Mouse (Mus musculus): ENCODE results near the gene Ano6. TPM values are rescaled to one million over a fixed set of nuclear protein-coding genes. Genes with fewer than 3 reads are reported as not detected.

Ano6 gene
- polyA plus RNA-seq, 1 experiment from 2014 or later: 30.0 TPM

GRCm38 (mm10) chr15:95793748-95794491, 3.3 kb downstream of the Ano6 start:
- H3K27ac ChIP-seq (replicated peaks): no peak overlapping the region
- H3K4me3 ChIP-seq: no peak overlapping the region
- H3K9me3 ChIP-seq (replicated peaks): no peaks in the 10 kb centered on the region
- no peak for DNase-seq (ENCODE audit: low spot score)
- 95% methylated on average over 9 of the region's 9 CpGs for WGBS
- peaks cover 37% of the 10 kb centered on the region for H3K4me1 ChIP-seq
- H3K36me3 ChIP-seq: peaks cover 25% of the 10 kb centered on the region
- H3K27me3 ChIP-seq (ENCODE audit: low read depth, poor library complexity, severe bottlenecking): peaks cover 10% of the 10 kb centered on the region

GRCm38 (mm10) chr15:95794611-95795565, 4.2 kb downstream of the Ano6 start:
- no peak for DNase-seq (ENCODE audit: low spot score)
- H3K4me1 ChIP-seq: peaks cover 29% of the 10 kb centered on the region
- 90% methylated on average over 10 of the region's 10 CpGs for WGBS
- no peaks in the 10 kb centered on the region for H3K27me3 ChIP-seq (ENCODE audit: low read depth, poor library complexity, severe bottlenecking)
- no peak overlapping the region for H3K4me3 ChIP-seq
- H3K9me3 ChIP-seq (replicated peaks): no peaks in the 10 kb centered on the region
- H3K27ac ChIP-seq (replicated peaks): no peak overlapping the region
- H3K36me3 ChIP-seq: peaks cover 30% of the 10 kb centered on the region

- Histone ChIP-seq H3K36me3 (peaks cover 36% of the 10 kb centered on the region), H3K27me3 (ENCODE audit: low read depth, poor library complexity, severe bottlenecking) (no peaks in the 10 kb centered on the region), H3K9me3 (replicated peaks) (no peaks in the 10 kb centered on the region), H3K4me3 (no peak overlapping the region), H3K4me1 (peaks cover 22% of the 10 kb centered on the region), H3K27ac (replicated peaks) (no peak overlapping the region)
- no peak for DNase-seq (ENCODE audit: low spot score)
- WGBS: 94% methylated on average over 5 of the region's 5 CpGs
Observed at GRCm38 (mm10) chr15:95796062-95796461, 5.4 kb downstream of the Ano6 start.

DNA sequence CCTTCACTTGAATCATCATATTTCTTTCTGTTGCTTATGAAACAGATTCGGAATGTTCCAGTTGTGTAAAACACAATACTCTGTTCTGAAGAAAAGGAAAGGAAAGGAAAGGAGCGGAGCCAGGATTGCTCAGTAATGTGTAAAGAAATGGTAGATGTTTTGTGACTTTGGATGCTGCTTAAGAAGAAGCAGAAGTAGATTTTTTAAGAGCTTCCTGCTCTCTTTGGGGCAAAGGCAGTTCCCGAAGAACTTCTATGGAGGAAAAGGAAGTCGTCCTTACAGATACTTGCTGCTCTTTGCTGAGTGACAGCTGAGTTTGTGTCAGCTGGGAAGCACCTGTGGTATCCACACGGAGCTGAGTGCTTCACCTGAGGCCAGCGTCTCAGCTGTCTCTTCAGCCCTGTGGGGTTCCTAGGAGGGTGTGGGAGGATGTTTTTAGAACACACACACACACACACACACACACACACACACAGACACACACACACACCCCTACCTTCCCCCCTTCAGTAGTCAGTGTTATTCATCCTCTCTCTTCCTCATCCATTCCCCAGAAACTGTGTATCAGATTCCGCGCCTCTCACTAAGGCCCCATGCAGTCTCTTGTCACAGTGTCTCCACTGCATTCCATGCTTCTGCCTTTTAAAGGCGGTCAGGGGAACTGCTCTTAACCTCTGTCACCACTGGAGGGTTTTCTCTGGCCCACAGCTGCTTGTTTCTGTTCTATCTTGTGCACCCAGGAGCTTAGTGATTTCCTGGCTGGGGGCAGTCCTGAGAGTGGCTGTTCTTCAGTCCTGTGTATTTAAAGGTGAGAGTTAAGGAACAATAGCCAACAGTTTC, 6.7 kb downstream of the Ano6 start:
- no peak for DNase-seq (ENCODE audit: low spot score)
- 72% methylated on average over 9 of the region's 9 CpGs for WGBS
- H3K4me1 ChIP-seq: peaks cover 23% of the 10 kb centered on the region
- H3K27ac ChIP-seq (replicated peaks): no peak overlapping the region
- H3K4me3 ChIP-seq: no peak overlapping the region
- H3K36me3 ChIP-seq: peaks cover 41% of the 10 kb centered on the region
- H3K27me3 ChIP-seq (ENCODE audit: low read depth, poor library complexity, severe bottlenecking): no peaks in the 10 kb centered on the region
- no peaks in the 10 kb centered on the region for H3K9me3 ChIP-seq (replicated peaks)

DNA sequence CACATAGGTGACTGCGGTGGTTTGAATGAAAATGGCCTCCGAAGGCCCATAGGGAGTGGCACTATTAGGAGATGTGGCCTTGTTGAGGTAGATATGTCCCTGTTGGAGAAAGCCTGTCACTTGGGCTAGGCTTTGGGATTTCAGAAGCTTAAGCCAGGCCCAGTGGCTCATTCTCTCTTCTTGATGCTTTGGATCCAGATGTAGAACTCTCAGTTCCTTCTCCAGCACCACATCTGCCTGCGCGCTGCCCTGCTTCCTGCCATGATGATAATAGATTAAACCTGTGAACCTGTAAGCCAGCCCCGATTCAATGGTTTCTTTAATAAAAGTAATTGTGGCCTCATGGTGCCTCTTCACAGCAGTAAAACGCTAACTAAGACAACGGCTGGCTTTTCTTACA, 7.6 kb downstream of the Ano6 start:
- DNase-seq (ENCODE audit: low spot score): no peak
- Histone ChIP-seq H3K4me3 (no peak overlapping the region), H3K36me3 (peaks cover 41% of the 10 kb centered on the region), H3K27ac (replicated peaks) (no peak overlapping the region), H3K27me3 (ENCODE audit: low read depth, poor library complexity, severe bottlenecking) (no peaks in the 10 kb centered on the region), H3K9me3 (replicated peaks) (no peaks in the 10 kb centered on the region), H3K4me1 (peaks cover 28% of the 10 kb centered on the region)
- 97% methylated on average over 7 of the region's 7 CpGs for WGBS

- Histone ChIP-seq H3K27me3 (ENCODE audit: low read depth, poor library complexity, severe bottlenecking) (no peaks in the 10 kb centered on the region), H3K4me1 (peaks cover 34% of the 10 kb centered on the region), H3K9me3 (replicated peaks) (no peaks in the 10 kb centered on the region), H3K27ac (replicated peaks) (no peak overlapping the region), H3K36me3 (peaks cover 31% of the 10 kb centered on the region), H3K4me3 (no peak overlapping the region)
- WGBS: 94% methylated on average over 5 of the region's 5 CpGs
- DNase-seq (ENCODE audit: low spot score): no peak
Observed at GRCm38 (mm10) chr15:95799632-95800031, 9.0 kb downstream of the Ano6 start.

GRCm38 (mm10) chr15:95800051-95800450, 9.4 kb downstream of the Ano6 start:
- Histone ChIP-seq H3K36me3 (peaks cover 28% of the 10 kb centered on the region), H3K9me3 (replicated peaks) (no peaks in the 10 kb centered on the region), H3K27ac (replicated peaks) (no peak overlapping the region), H3K27me3 (ENCODE audit: low read depth, poor library complexity, severe bottlenecking) (no peaks in the 10 kb centered on the region), H3K4me1 (peaks cover 38% of the 10 kb centered on the region), H3K4me3 (no peak overlapping the region)
- no peak for DNase-seq (ENCODE audit: low spot score)

- no peaks in the 10 kb centered on the region for H3K9me3 ChIP-seq (replicated peaks)
- peaks cover 25% of the 10 kb centered on the region for H3K36me3 ChIP-seq
- peaks cover 42% of the 10 kb centered on the region for H3K4me1 ChIP-seq
- 0 out of 2 replicates have a peak overlapping the region, but pooled peaks have one; percentile 23 for H3K27ac ChIP-seq (replicated peaks)
- DNase-seq (ENCODE audit: low spot score): no peak
- H3K4me3 ChIP-seq: no peak overlapping the region
- WGBS: 82% methylated on average over 21 of the region's 21 CpGs
- H3K27me3 ChIP-seq (ENCODE audit: low read depth, poor library complexity, severe bottlenecking): no peaks in the 10 kb centered on the region
Observed at GRCm38 (mm10) chr15:95801261-95801979, 10.8 kb downstream of the Ano6 start.

GRCm38 (mm10) chr15:95802140-95802539, 11.5 kb downstream of the Ano6 start:
- no peak overlapping the region for H3K27ac ChIP-seq (replicated peaks)
- no peaks in the 10 kb centered on the region for H3K9me3 ChIP-seq (replicated peaks)
- peaks cover 42% of the 10 kb centered on the region for H3K4me1 ChIP-seq
- no peak overlapping the region for H3K4me3 ChIP-seq
- 93% methylated on average over 6 of the region's 6 CpGs for WGBS
- peaks cover 25% of the 10 kb centered on the region for H3K36me3 ChIP-seq
- no peaks in the 10 kb centered on the region for H3K27me3 ChIP-seq (ENCODE audit: low read depth, poor library complexity, severe bottlenecking)
- no peak for DNase-seq (ENCODE audit: low spot score)

DNA sequence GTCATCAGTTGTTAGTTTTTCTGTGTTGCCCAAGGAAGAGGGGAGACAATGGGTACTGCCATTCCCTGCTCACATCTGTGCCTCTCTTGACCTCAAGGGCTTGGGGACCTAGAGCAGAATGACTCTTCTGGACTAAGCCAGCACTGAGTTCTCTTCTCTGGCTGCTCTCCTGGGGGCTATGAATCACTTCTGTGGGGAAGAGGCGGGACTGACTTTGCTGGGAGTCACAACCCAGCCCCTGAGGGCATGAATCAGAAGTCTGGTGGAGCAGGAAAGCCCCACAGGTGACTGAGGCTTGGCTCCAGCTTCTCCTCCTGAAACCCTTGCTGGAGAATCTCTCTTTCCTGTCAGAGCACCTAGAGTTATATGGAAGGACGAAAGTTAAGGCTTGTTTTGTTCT, 12.1 kb downstream of the Ano6 start:
- Histone ChIP-seq H3K9me3 (replicated peaks) (no peaks in the 10 kb centered on the region), H3K36me3 (peaks cover 25% of the 10 kb centered on the region), H3K27ac (replicated peaks) (0 out of 2 replicates have a peak overlapping the region, but pooled peaks have one; percentile 28), H3K4me1 (peaks cover 37% of the 10 kb centered on the region), H3K4me3 (no peak overlapping the region), H3K27me3 (ENCODE audit: low read depth, poor library complexity, severe bottlenecking) (no peaks in the 10 kb centered on the region)
- no peak for DNase-seq (ENCODE audit: low spot score)
- 78% methylated on average over 2 of the region's 2 CpGs for WGBS

DNA sequence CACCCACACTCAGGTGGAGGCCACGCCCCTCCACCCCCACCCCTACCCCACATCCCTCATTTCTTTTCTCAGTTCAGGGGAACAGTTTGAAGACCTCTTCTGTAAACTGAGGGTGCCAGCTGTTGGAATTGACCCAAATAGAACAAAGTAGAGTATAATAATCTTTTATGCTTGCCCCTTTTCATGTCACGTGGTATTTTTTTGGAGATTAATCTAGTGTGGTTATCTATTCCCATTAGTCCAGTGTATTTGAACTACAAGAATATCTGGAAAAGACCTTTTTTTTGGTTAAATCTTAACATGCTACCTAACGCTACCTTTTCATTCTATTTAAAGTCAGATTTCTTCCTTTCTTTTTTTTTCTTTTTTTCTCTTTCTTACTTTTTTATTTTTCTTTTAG, 12.8 kb downstream of the Ano6 start:
- 92% methylated on average over 3 of the region's 3 CpGs for WGBS

DNA sequence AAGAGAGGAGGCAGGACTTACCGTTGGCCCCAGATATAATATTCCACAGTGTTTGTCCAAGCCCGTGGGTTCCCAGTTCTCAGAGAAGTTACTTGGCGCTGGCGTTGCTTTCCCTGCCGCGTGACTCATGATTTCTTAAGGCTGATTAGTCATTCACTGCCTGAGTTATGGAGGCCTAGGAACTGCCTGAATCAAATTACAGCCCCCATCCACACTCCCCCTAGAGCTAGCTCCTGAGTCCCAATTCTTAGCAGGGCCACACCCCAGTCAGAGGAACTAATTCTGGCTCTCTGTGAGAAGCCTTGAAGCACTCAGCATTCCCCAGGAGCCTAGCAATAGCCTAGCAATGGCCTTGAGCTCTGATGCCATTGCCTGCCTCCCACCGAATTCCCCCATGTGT, 13.6 kb downstream of the Ano6 start:
- WGBS: 79% methylated on average over 7 of the region's 7 CpGs
- no peaks in the 10 kb centered on the region for H3K27me3 ChIP-seq (ENCODE audit: low read depth, poor library complexity, severe bottlenecking)
- H3K36me3 ChIP-seq: peaks cover 13% of the 10 kb centered on the region
- H3K4me3 ChIP-seq: no peak overlapping the region
- no peak for DNase-seq (ENCODE audit: low spot score)
- 0 out of 2 replicates have a peak overlapping the region, but pooled peaks have one; percentile 29 for H3K27ac ChIP-seq (replicated peaks)
- peaks cover 37% of the 10 kb centered on the region for H3K4me1 ChIP-seq
- H3K9me3 ChIP-seq (replicated peaks): no peaks in the 10 kb centered on the region

More for the DNA sequence above, 12.8 kb downstream of the Ano6 start:
- Histone ChIP-seq H3K27ac (replicated peaks) (no peak overlapping the region), H3K27me3 (ENCODE audit: low read depth, poor library complexity, severe bottlenecking) (no peaks in the 10 kb centered on the region), H3K36me3 (peaks cover 20% of the 10 kb centered on the region), H3K4me1 (peaks cover 37% of the 10 kb centered on the region), H3K4me3 (no peak overlapping the region), H3K9me3 (replicated peaks) (no peaks in the 10 kb centered on the region)
- no peak for DNase-seq (ENCODE audit: low spot score)
